Mouse (Mus musculus) liver, adult 2 months (tissue): Measurements from ENCODE around the gene 1700067K01Rik.

Experiments
- CTCF ChIP-seq: fragments of 200-500 bp; IDR thresholded peaks from 2 replicates; pipeline ENCODE4 v1.5.1; 2011; ENCODE audit warnings: low read depth, low read length, control low read depth
- POLR2A ChIP-seq: fragments of 200-500 bp; IDR thresholded peaks from 2 replicates; pipeline ENCODE4 v1.6.1; 2011; ENCODE audit warnings: low read length, control low read depth; ENCODE audit not compliant: insufficient read depth; ENCODE audit errors: extremely low read depth

DNA sequence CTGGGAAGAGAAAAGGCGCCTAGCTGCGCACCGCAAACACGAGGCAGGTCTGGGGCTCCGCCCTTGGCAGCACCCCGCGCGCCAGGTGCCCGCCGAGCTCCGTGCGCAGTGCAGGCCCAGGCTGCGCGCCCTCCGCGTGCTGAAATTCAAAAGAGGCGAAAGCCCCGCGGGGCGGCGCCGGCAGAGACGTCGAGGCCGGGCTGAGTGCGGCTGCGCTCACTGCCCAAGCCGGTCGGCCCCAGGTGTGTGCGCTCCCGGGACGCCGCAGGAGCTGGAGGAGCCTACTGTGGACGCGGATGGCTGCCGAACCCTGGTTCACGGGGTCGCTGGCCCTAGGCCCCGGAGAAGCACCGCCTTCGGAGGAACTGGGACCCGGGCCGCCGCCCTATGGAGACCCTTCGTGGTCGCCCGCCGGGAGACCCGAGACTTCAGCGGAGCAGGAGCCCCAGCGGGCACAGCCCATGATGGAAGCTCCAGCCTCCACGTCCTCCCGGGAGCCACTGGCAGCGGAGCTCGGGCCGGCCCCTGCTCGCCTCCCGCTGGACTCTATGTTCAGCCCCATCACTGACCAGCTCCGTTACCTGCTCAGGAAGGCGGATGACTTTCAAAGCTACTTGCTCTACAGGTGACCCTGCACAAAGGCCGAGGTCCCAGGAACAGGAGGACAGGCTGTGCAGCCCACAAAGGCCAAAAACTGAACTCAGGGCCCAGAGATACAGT, at the start of gene 1700067K01Rik:
- TF ChIP-seq POLR2A (no peak), CTCF (no peak)
